Mouse (Mus musculus): ENCODE measurements around the gene Nol4l.
"Not testable (repeated sequence)": the region's sequence is repeated elsewhere in the genome, so short reads cannot be mapped to it uniquely, and the experiment has no call there.

Nol4l gene

GRCm38 (mm10) chr2:153512416-153513323, 17.1 kb downstream of the Nol4l start:
- no peak for DNase-seq (ENCODE audit: extremely low read depth, low read depth, low spot score)

DNA sequence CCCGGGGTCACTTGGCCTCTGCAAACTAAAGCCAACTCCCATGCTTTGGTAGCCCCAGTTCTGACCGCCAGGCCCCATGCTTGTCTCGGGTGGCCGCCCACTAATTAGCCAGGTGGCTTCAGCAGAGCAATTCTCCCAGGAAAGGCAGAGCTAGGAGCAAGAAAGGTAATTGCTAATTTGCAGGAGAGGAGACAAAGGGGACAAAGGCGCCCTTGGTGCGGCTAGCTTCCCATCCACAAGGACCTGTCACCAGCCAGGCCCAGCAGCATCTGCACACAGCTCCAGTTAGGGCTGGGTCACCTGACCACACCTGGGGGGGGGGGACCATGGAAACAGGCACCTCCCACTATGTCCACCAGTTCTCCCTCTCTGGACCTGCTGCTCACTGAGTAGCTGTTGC, 18.2 kb downstream of the Nol4l start:
- no peak for DNase-seq (ENCODE audit: extremely low read depth, low read depth, low spot score)

GRCm38 (mm10) chr2:153510136-153510535, 19.6 kb downstream of the Nol4l start:
- no peak for DNase-seq (ENCODE audit: extremely low read depth, low read depth, low spot score)

GRCm38 (mm10) chr2:153509211-153510029, 20.4 kb downstream of the Nol4l start:
- no peak for DNase-seq (ENCODE audit: extremely low read depth, low read depth, low spot score)

DNA sequence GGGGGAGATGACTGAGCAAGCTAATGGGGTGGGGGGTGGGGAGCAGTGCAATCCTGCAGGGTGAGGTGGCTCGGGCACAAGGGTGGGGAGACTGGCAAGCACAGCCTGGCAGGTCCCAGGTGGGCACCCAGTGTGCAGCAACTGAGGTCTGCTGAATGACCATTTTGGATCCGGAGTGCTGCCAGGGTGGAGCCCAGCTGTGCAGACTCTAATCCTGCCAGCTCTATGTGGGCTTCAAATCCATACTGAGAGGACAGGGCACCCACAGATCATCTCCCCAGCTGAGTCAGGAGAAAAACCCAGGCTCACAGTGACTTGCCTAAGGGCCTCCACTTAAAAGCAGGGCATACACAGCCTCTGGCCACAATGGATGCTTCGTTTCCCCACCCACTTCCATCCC, 21.4 kb downstream of the Nol4l start:
- DNase-seq (ENCODE audit: extremely low read depth, low read depth, low spot score) = no peak

GRCm38 (mm10) chr2:153507969-153508368, 21.8 kb downstream of the Nol4l start:
- no peak for DNase-seq (ENCODE audit: extremely low read depth, low read depth, low spot score)

GRCm38 (mm10) chr2:153506385-153506784, 23.4 kb downstream of the Nol4l start:
- DNase-seq (ENCODE audit: extremely low read depth, low read depth, low spot score) = no peak

- no peak for DNase-seq (ENCODE audit: extremely low read depth, low read depth, low spot score)
Measured at GRCm38 (mm10) chr2:153499154-153499553, 30.6 kb downstream of the Nol4l start.

DNA sequence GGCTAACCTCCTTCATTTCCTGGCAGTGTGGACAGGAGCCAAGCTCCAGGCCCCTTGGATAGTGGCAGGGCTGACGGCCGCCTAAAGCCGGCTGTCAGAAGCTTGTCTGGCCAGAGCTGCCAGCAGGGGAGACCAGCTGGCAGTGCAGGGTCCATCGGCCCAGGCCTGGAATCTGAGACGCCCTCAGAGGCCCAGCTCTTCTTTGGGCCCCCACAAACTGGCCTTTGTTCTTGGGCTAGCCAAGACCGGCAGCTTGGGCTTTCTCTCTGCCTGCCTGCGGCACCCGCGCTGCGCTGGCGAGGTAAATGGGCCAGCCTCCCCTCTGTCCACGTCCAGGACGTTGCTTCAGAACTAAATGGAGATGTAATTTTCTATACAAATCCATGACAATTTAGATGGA, 32.9 kb downstream of the Nol4l start:
- DNase-seq (ENCODE audit: extremely low read depth, low read depth, low spot score) = no peak

DNA sequence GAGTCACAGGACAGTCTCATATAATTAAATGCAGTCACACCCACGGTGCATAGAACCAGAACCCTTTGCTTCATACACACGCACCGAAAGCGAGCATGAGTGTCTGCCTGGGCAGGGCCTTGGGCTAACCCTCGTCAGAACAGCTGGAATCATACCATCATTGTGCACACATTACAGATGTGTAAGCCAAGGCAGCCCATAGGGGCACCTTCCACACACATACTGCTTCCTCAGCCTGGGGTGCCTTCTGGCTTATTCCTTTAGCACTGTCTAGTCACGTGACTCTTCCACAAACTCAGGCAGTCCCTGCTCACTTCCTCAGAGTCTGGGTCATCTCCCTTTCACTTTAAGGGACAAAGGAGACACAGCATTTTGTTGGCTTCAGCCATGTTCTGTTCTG, 33.5 kb downstream of the Nol4l start:
- no peak for DNase-seq (ENCODE audit: extremely low read depth, low read depth, low spot score)

GRCm38 (mm10) chr2:153495818-153496217, 34.0 kb downstream of the Nol4l start:
- DNase-seq (ENCODE audit: extremely low read depth, low read depth, low spot score) = no peak

- not testable (repeated sequence) for DNase-seq (ENCODE audit: extremely low read depth, low read depth, low spot score)
Measured at GRCm38 (mm10) chr2:153495391-153495790, 34.4 kb downstream of the Nol4l start.

DNA sequence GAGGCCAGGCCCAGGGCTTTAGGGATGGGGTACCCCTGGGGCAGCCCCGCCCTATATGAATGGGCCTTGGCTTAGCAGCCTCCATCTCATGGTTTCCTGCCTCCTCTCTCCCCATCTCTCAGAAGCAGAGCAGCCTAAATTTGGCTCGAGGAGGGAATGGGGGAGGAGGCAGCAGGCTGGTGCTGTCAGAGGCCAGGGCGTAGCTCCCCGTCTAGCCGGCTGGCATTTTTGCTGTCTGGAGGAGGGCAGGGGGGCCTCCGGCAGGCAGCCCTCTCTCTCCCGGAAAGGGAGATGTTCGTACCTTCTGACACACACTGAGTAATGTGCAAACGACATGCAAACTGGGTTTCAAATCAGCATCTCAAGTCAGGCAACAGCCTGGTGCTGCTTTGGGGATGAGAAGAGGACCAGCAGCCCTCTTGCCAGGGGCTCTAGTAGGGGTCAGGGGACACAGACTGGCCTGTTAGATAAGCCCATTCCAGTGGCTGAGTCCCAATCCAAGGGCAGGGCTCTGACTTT, 35.4 kb downstream of the Nol4l start:
- DNase-seq (ENCODE audit: extremely low read depth, low read depth, low spot score) = no peak

GRCm38 (mm10) chr2:153493781-153494292, 35.9 kb downstream of the Nol4l start:
- DNase-seq (ENCODE audit: extremely low read depth, low read depth, low spot score) = no peak

- no peak for DNase-seq (ENCODE audit: extremely low read depth, low read depth, low spot score)
Measured at GRCm38 (mm10) chr2:153493393-153493731, 36.4 kb downstream of the Nol4l start.

- no peak for DNase-seq (ENCODE audit: extremely low read depth, low read depth, low spot score)
Measured at GRCm38 (mm10) chr2:153492573-153493392, 37.0 kb downstream of the Nol4l start, which contains the start of gene 4930404H24Rik. 4930404H24Rik (plus strand) TSS chr2:153492790.

DNA sequence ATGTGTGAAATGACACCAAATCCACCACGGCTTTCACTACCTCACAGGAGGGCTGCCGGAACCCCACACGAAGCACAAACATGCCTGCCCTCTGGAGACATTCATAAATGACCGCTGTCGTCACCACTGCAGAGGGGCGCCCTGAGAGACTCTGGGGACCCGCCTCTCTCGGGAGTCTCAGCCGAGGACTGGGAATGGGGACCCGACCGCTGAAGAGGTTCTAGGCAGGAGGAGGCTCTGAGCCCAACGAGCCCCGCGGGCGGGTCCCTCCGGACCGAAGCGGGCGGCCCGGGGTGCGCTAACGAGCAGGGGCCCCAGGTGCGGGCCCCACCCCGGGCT, 37.6 kb downstream of the Nol4l start:
- DNase-seq (ENCODE audit: extremely low read depth, low read depth, low spot score) = no peak

- DNase-seq (ENCODE audit: extremely low read depth, low read depth, low spot score) = no peak
Measured at GRCm38 (mm10) chr2:153491512-153492178, 38.1 kb downstream of the Nol4l start.

DNA sequence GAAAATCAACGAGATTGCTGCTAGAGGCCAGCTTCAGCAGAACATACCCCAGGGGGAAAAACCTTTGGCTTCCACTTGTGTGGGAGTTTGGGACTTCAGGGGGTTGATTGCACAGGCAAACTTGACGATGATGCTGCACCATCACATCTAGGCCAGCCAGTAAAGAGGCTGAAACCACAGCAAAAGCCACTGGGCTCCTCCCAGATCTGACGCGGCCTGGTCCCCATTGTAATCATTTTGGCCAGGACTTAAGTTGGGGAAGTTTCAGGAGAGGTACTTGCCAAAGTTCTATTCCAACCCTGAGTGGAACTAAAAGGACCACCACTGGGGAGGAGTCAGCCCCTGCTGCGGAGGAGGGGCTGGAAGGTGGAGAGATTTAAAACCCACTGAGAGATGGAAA, 38.8 kb downstream of the Nol4l start:
- DNase-seq (ENCODE audit: extremely low read depth, low read depth, low spot score) = no peak

- DNase-seq (ENCODE audit: extremely low read depth, low read depth, low spot score) = no peak
Measured at GRCm38 (mm10) chr2:153490116-153490515, 39.7 kb downstream of the Nol4l start.
